Mouse (Mus musculus) bone marrow, adult 2 months (tissue): ENCODE data around the gene Ndufs1. TPM values are rescaled to one million over a fixed set of nuclear protein-coding genes. Genes with fewer than 3 reads are reported as not detected.
"Not testable (repeated sequence)": the region's sequence is repeated elsewhere in the genome, so short reads cannot be mapped to it uniquely, and the experiment has no call there.

ENCODE experiments used
- H3K27ac ChIP-seq: fragments of 200-500 bp; 2 replicates; pipeline ENCODE4 v1.5.1; 2012; ENCODE audit warnings: low read depth, mild to moderate bottlenecking, control low read depth, inconsistent platforms, low read length; ENCODE audit not compliant: control insufficient read depth, poor library complexity, insufficient read depth
- H3K4me1 ChIP-seq: fragments of 200-500 bp; 2 replicates; pipeline ENCODE4 v1.6.1; 2011; ENCODE audit warnings: low read length; ENCODE audit not compliant: control insufficient read depth, insufficient read depth
- H3K4me3 ChIP-seq: fragments of 200-500 bp; replicated peaks from 2 replicates; pipeline ENCODE3; 2011; ENCODE audit warnings: mild to moderate bottlenecking, low read depth, low read length, control low read depth; ENCODE audit not compliant: control insufficient read depth
- CTCF ChIP-seq: fragments of 200-500 bp; IDR thresholded peaks from 2 replicates; pipeline ENCODE4 v1.5.1; 2011; ENCODE audit warnings: low read length, control low read depth; ENCODE audit not compliant: control insufficient read depth, insufficient read depth
- POLR2A ChIP-seq: fragments of 200-500 bp; IDR thresholded peaks from 2 replicates; pipeline ENCODE4 v1.6.1; 2011; ENCODE audit warnings: low read depth, mild to moderate bottlenecking, control low read depth, low read length, borderline replicate concordance; ENCODE audit not compliant: control insufficient read depth
- WGBS: fragments of 180-500 bp; shearing (Covaris S2); methylation state at CpG from one replicate; pipeline ENCODE4 v1.1.7; 2018; 5-methylcytosine and 5-hydroxymethylcytosine counted together
- polyA plus RNA-seq: library from polyadenylated mRNA; stranded (reverse); fragments of >200 nt; gene quantifications from 2 replicates; pipeline ENCODE4 v1.2.4, GENCODE M21; 2011; ENCODE audit warnings: low replicate concordance; ENCODE audit not compliant: missing spikeins, insufficient read depth, insufficient read length

Ndufs1 gene
- polyA plus RNA-seq, 1 experiment = 47.0 TPM

GRCm38 (mm10) chr1:63180122-63180521, 3.5 kb upstream of the Ndufs1 start:
- Histone ChIP-seq H3K4me3 (no peak overlapping the region), H3K4me1 (peaks cover 2% of the 10 kb centered on the region), H3K27ac (no peak overlapping the region)
- WGBS = 92% methylated on average over 4 of the region's 4 CpGs
- TF ChIP-seq POLR2A = no peak
- no peak for TF ChIP-seq CTCF

GRCm38 (mm10) chr1:63178308-63178707, 1.7 kb upstream of the Ndufs1 start:
- Histone ChIP-seq H3K4me1 (peaks cover 2% of the 10 kb centered on the region), H3K4me3 (no peak overlapping the region), H3K27ac (no peak overlapping the region)
- WGBS = 43% methylated on average over 3 of the region's 3 CpGs
- TF ChIP-seq CTCF = no peak
- TF ChIP-seq POLR2A = no peak

- Histone ChIP-seq H3K4me1 (peaks cover 2% of the 10 kb centered on the region), H3K4me3 (peak overlapping the region; percentile 85), H3K27ac (peak overlapping the region; percentile 92)
- under 1% methylated on average over 14 of the region's 14 CpGs for WGBS
- no peak for TF ChIP-seq POLR2A
- no peak for TF ChIP-seq CTCF
These were observed 402 bp downstream of the Ndufs1 start for GRCm38 (mm10) chr1:63176259-63176603.

- WGBS = 8% methylated on average over 11 of the region's 11 CpGs
- Histone ChIP-seq H3K4me1 (peaks cover 2% of the 10 kb centered on the region), H3K27ac (peak overlapping the region; percentile 92), H3K4me3 (peak overlapping the region; percentile 85)
- no peak for TF ChIP-seq CTCF
- no peak for TF ChIP-seq POLR2A
These were observed 780 bp downstream of the Ndufs1 start for GRCm38 (mm10) chr1:63175853-63176252.

- 68% methylated on average over 2 of the region's 2 CpGs for WGBS
- Histone ChIP-seq H3K4me1 (no peaks in the 10 kb centered on the region), H3K27ac (no peak overlapping the region), H3K4me3 (no peak overlapping the region)
- TF ChIP-seq POLR2A = no peak
- TF ChIP-seq CTCF = no peak
These were observed 8.0 kb downstream of the Ndufs1 start for GRCm38 (mm10) chr1:63168638-63169037.

GRCm38 (mm10) chr1:63140231-63140630, 36.4 kb downstream of the Ndufs1 start:
- H3K4me3 ChIP-seq = no peak overlapping the region
- 93% methylated on average over 13 of the region's 13 CpGs for WGBS
- H3K27ac ChIP-seq = no peak overlapping the region
- no peaks in the 10 kb centered on the region for H3K4me1 ChIP-seq
- TF ChIP-seq CTCF (no peak), POLR2A (no peak)

- H3K4me3 ChIP-seq, H3K4me1 ChIP-seq, H3K27ac ChIP-seq: not testable (repeated sequence)
- 94% methylated on average over 1 of the region's 1 CpGs for WGBS
These were observed 38.0 kb downstream of the Ndufs1 start for GRCm38 (mm10) chr1:63138586-63138985.

GRCm38 (mm10) chr1:63137971-63138370, 38.7 kb downstream of the Ndufs1 start:
- H3K4me3 ChIP-seq = no peak overlapping the region
- H3K4me1 ChIP-seq = no peaks in the 10 kb centered on the region
- TF ChIP-seq POLR2A = no peak
- no peak for TF ChIP-seq CTCF
- no peak overlapping the region for H3K27ac ChIP-seq
- 86% methylated on average over 2 of the region's 2 CpGs for WGBS

- whole genome bisulfite sequencing = 82% methylated on average over 3 of the region's 3 CpGs
- TF ChIP-seq POLR2A (no peak), CTCF (no peak)
- no peak overlapping the region for H3K27ac ChIP-seq
- H3K4me1 ChIP-seq = peaks cover 7% of the 10 kb centered on the region; the same call in 1 of the 2 replicates
- H3K4me3 ChIP-seq = no peak overlapping the region
These were observed 42.1 kb downstream of the Ndufs1 start for GRCm38 (mm10) chr1:63134530-63134929.
